Mouse (Mus musculus): ENCODE data around the gene Hapln2.

DNA sequence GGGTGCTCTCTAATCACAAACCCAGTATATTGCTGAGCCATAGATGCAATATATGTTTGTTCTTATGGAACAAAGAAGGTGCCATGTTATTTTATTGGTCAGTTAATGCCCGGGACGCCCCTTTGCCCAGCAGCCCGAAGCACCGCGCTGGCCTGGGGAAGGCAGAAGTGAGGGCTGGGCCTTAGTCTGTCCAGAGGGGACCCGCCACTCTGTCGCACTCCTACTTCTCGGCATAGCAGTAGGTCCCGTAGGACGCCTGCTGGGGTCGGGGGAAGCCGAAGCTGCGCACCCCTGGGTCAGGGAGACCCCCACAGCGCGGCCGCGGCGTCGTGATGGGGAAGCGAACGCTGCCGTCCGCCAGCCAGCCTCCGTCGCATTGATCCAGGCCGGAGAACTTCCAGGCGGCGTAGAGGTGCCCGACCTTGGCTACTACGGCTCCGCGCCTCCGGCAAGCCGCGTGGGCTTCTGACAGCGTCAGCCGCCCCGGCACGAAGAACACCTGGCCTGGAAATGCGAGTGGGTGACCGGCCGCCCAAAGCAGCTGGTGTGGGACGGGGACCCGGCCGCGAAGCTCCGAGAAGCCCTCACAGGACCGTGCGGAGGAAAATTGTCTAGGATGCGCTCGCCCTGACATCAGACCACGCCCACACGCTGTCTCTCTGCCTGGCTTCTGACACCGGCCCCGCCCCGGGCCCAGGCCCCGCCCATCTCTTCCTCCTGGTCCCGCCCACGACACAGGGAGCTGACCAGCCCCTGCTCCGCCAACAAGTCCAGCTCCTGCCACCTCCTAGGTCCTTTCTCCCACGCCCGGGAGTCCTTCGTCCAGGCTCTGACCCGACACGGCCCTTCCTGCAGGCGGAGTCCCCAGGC is 4.8 kb downstream of the Hapln2 start:
- TF ChIP-seq CTCF (IDR thresholded peaks at IDR 0.05; ENCODE audit: borderline replicate concordance, insufficient read depth, low read length) (no peak), POLR2A (IDR thresholded peaks at IDR 0.05; ENCODE audit: low read depth, low read length) (no peak)
